Mouse (Mus musculus) granulocyte monocyte progenitor cell, adult 5-6 weeks (primary cell): ENCODE data around the gene Iqcf4. TPM values are rescaled to one million over a fixed set of nuclear protein-coding genes. Genes with fewer than 3 reads are reported as not detected.
"Not testable (repeated sequence)": the region's sequence is repeated elsewhere in the genome, so short reads cannot be mapped to it uniquely, and the experiment has no call there.

Experiments used
- ATAC-seq: replicated peaks from 2 replicates; pipeline ENCODE4 v1.8.0; 2016; ENCODE audit warnings: mild to moderate bottlenecking, moderate TSS enrichment, inconsistent platforms; ENCODE audit not compliant: poor library complexity, severe bottlenecking
- total RNA-seq, 2 experiments: library from RNA; stranded (forward) in 1 of 2; stranded (reverse) in 1 of 2; fragments of 200-712, 200-1000 nt in 1 of 2; fragments of >200 nt in 1 of 2; fragmentation: Nextera tagmentation in 1 of 2; gene quantifications; 2 replicates each; pipeline ENCODE4 v1.2.3; 2014 to 2017

Iqcf4 gene
- total RNA-seq (2014; fragmentation: Nextera tagmentation), result not detected in 2 replicates
- not detected in 2 replicates for total RNA-seq (2017)

- no peak for ATAC-seq
Observed at GRCm38 (mm10) chr9:106570896-106571295, at the start of gene Iqcf4. Gene Iqcf4, minus strand, starts transcription at chr9:106570996.

- ATAC-seq, result no peak
Observed at GRCm38 (mm10) chr9:106617496-106617895, 46.7 kb upstream of the Iqcf4 start.

GRCm38 (mm10) chr9:106616306-106616705 lies 45.5 kb upstream of the Iqcf4 start:
- no peak for ATAC-seq

GRCm38 (mm10) chr9:106614616-106615015 lies 43.8 kb upstream of the Iqcf4 start:
- no peak for ATAC-seq

- ATAC-seq, result no peak
Observed at GRCm38 (mm10) chr9:106613951-106614350, 43.2 kb upstream of the Iqcf4 start.

- ATAC-seq, result no peak
Observed at GRCm38 (mm10) chr9:106610727-106611126, 39.9 kb upstream of the Iqcf4 start.

GRCm38 (mm10) chr9:106600546-106600945 lies 29.8 kb upstream of the Iqcf4 start:
- ATAC-seq, result no peak

- ATAC-seq, result no peak
Observed at GRCm38 (mm10) chr9:106598466-106598865, 27.7 kb upstream of the Iqcf4 start.

GRCm38 (mm10) chr9:106595836-106596235 lies 25.0 kb upstream of the Iqcf4 start:
- ATAC-seq, result no peak

GRCm38 (mm10) chr9:106595402-106595801 lies 24.6 kb upstream of the Iqcf4 start:
- not testable (repeated sequence) for ATAC-seq

GRCm38 (mm10) chr9:106592158-106592557 lies 21.4 kb upstream of the Iqcf4 start:
- ATAC-seq, result no peak

GRCm38 (mm10) chr9:106582552-106582951 lies 11.8 kb upstream of the Iqcf4 start:
- ATAC-seq, result no peak

GRCm38 (mm10) chr9:106580016-106580415 lies 9.2 kb upstream of the Iqcf4 start:
- no peak for ATAC-seq

- no peak for ATAC-seq
Observed at GRCm38 (mm10) chr9:106576112-106576511, 5.3 kb upstream of the Iqcf4 start.

GRCm38 (mm10) chr9:106573366-106573765 lies 2.6 kb upstream of the Iqcf4 start:
- no peak for ATAC-seq

GRCm38 (mm10) chr9:106572186-106572585 lies 1.4 kb upstream of the Iqcf4 start:
- ATAC-seq, result no peak

GRCm38 (mm10) chr9:106566437-106566836 lies 4.4 kb downstream of the Iqcf4 start:
- peak; percentile 74 for ATAC-seq

- ATAC-seq, result no peak
Observed at GRCm38 (mm10) chr9:106564025-106564424, 6.8 kb downstream of the Iqcf4 start.

- no peak for ATAC-seq
Observed at GRCm38 (mm10) chr9:106562291-106562690, 8.5 kb downstream of the Iqcf4 start.

- ATAC-seq, result no peak
Observed at GRCm38 (mm10) chr9:106561531-106561930, 9.3 kb downstream of the Iqcf4 start, which contains the start of gene Iqcf3. Gene Iqcf3, minus strand, starts transcription at chr9:106561631.

GRCm38 (mm10) chr9:106534975-106535374 lies 35.8 kb downstream of the Iqcf4 start:
- no peak for ATAC-seq

- no peak for ATAC-seq
Observed at GRCm38 (mm10) chr9:106534296-106534695, 36.5 kb downstream of the Iqcf4 start.

- ATAC-seq, result peak; percentile 91
Observed at GRCm38 (mm10) chr9:106531833-106532232, 39.0 kb downstream of the Iqcf4 start.
